Mouse (Mus musculus) thymus, postnatal 0 days (tissue): Measurements from ENCODE around the gene Slc8a2. TPM values are rescaled to one million over a fixed set of nuclear protein-coding genes. Genes with fewer than 3 reads are reported as not detected.
A peak's percentile ranks its signal among the peaks of the same experiment; 100 is the strongest.

ENCODE experiments used
- DNase-seq: peaks from one replicate; pipeline ENCODE4 v3.0.0-alpha.2; 2015; ENCODE audit warnings: low spot score
- polyA plus RNA-seq: library from polyadenylated mRNA; unstranded; fragments of >200 nt; fragmentation: Nextera tagmentation; extraction: Ambion mirVana; gene quantifications from 2 replicates; pipeline ENCODE4 v1.2.1, GENCODE M21; 2015

Slc8a2 gene
- polyA plus RNA-seq, 1 experiment from 2014 or later, result 0.03 TPM

- no peak for DNase-seq
These were observed 9.4 kb upstream of the Slc8a2 start for GRCm38 (mm10) chr7:16120262-16120600.

GRCm38 (mm10) chr7:16125829-16126228, 3.8 kb upstream of the Slc8a2 start:
- DNase-seq, result no peak

- no peak for DNase-seq
These were observed 1.3 kb upstream of the Slc8a2 start for GRCm38 (mm10) chr7:16128344-16128743.

GRCm38 (mm10) chr7:16128899-16129298, 727 bp upstream of the Slc8a2 start:
- no peak for DNase-seq

GRCm38 (mm10) chr7:16129846-16130691, 443 bp downstream of the Slc8a2 start:
- no peak for DNase-seq

- no peak for DNase-seq
These were observed 1.5 kb downstream of the Slc8a2 start for GRCm38 (mm10) chr7:16130956-16131634.

GRCm38 (mm10) chr7:16132161-16132581, 2.5 kb downstream of the Slc8a2 start:
- no peak for DNase-seq

- no peak for DNase-seq
These were observed 3.3 kb downstream of the Slc8a2 start for GRCm38 (mm10) chr7:16132926-16133325.

- no peak for DNase-seq
These were observed 4.1 kb downstream of the Slc8a2 start for GRCm38 (mm10) chr7:16133691-16134090.

- no peak for DNase-seq
These were observed 5.3 kb downstream of the Slc8a2 start for GRCm38 (mm10) chr7:16134951-16135392.

GRCm38 (mm10) chr7:16146489-16147410, 17.1 kb downstream of the Slc8a2 start:
- DNase-seq, result no peak

- DNase-seq, result peak; percentile 40
These were observed 18.0 kb downstream of the Slc8a2 start for GRCm38 (mm10) chr7:16147643-16148042.

- no peak for DNase-seq
These were observed 19.6 kb downstream of the Slc8a2 start for GRCm38 (mm10) chr7:16149241-16149640.

GRCm38 (mm10) chr7:16150191-16151145, 20.8 kb downstream of the Slc8a2 start:
- DNase-seq, result no peak

GRCm38 (mm10) chr7:16153522-16153921, 23.9 kb downstream of the Slc8a2 start:
- DNase-seq, result peak; percentile 63

GRCm38 (mm10) chr7:16155132-16155872, 25.7 kb downstream of the Slc8a2 start:
- DNase-seq, result no peak

GRCm38 (mm10) chr7:16156105-16156714, 26.6 kb downstream of the Slc8a2 start:
- no peak for DNase-seq

- DNase-seq, result no peak
These were observed 29.1 kb downstream of the Slc8a2 start for GRCm38 (mm10) chr7:16158735-16159134.

- no peak for DNase-seq
These were observed 31.1 kb downstream of the Slc8a2 start for GRCm38 (mm10) chr7:16160702-16161101.
